Mouse (Mus musculus) thymus, postnatal 10 days (tissue): ENCODE data around the gene Sval2.

Experiments
- DNase-seq, 2 experiments: peaks; one replicate each; pipeline ENCODE4 v3.0.0; 2021; ENCODE audit warnings: low spot score in 2 of 2

Gene Sval2

DNA sequence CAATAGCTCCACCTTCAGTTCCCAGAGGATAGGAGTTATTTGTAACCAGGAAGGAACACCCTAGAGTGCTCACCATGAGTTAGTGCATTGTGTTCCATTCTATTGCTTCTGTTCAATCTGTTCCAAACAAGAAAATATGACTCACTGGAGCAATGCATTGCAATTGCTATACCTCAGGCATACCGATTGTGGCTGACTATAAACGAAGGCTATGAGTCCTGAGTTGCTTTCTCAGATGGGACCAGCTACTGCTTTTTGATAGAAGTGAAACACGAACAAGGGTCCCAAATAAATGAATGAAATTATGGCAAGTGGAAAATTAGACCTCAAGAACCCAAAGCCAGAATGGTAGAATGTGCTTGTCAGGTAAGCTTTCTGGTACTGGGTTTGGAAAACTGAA is at the start of gene Sval2:
Gene Sval2 (plus strand): TSS at position 301 of the 400 bp plus-strand sequence.
- no peak for DNase-seq

DNA sequence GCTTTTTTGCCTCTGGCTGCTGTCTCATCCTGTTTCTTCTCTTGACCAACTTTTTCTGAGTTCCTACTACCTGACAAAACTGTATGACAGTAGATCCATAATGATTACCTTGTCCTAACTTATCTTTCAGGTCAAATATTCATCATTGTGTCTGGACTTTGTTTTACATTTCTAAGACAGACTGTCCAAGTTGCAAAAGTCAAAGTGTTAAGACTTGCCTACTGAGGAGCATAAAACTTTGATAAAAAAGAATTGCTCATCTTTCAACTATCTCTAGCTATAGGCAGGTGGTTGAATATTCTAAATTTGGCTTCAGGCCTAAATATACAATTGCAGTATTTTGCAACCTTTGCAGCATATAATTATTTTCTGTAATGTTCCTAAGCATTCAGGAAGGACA is 28.7 kb upstream of the Sval2 start:
- no peak for DNase-seq

GRCm38 (mm10) chr6:41829516-41829915 is 23.3 kb upstream of the Sval2 start:
- no peak for DNase-seq

GRCm38 (mm10) chr6:41847235-41847634 is 5.6 kb upstream of the Sval2 start, which contains the start of gene Pip:
Gene Pip, plus strand, starts transcription at chr6:41847535.
- DNase-seq = no peak

- DNase-seq = no peak
These were observed 11.2 kb downstream of the Sval2 start for GRCm38 (mm10) chr6:41864038-41864437.

DNA sequence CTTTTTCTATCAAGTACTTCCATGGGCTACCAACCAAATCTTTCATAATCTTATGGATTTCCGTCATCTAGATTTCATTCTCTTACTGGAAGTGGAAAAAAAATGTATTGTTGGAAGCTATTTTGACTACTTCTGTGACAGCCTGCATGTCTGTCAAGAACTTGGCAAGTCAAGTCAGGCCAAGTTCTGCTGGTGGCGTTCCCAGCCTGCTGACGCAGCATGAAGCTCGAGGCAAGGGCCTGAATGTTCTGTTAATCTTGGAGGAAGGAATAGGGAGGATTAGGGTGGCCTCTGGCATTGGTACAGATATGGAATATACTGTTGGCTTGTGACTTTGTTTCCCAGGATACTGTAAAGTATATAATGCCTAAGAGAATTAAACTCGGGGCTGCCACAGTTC is 58.8 kb downstream of the Sval2 start:
- no peak for DNase-seq
